Mouse (Mus musculus): ENCODE measurements around the gene Ccl20. TPM values are rescaled to one million over a fixed set of nuclear protein-coding genes. Genes with fewer than 3 reads are reported as not detected.

The Ccl20 gene
- polyA plus RNA-seq (2014; fragmentation: Nextera tagmentation; extraction: Ambion mirVana): not detected in 2 replicates

DNA sequence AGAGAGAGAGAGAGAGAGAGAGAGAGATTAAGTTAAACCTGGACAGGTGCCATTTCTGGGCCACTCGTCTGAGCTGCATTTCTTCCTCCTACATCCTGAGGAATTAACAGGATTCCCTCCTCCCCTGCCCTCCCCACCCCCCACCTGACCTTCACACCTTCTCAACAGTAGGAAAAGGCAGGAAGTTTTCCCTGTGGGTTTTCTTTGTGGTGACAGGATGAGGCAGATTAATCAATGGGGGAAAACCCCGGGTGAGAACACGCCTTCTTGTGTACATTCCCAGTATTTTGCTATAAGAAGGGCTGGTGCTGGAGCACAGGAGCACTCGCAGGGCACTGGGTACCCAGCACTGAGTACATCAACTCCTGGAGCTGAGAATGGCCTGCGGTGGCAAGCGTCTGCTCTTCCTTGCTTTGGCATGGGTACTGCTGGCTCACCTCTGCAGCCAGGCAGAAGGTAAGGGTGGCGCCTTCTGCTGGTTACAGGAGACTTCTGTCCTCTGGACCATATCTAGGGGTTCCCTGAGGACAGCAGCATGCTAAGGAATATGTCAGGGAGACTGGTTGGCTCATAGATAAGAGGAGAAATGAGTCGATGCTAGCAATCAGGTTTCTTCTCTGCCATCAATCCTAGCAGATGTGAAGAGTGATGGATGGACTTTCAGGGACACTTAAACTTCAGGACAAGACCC is at the start of gene Ccl20:
Gene Ccl20 (plus strand): TSS at position 320 of the 691 bp plus-strand sequence.
- no peak for ATAC-seq (ENCODE audit: low FRiP score)
- 54% methylated on average over 8 of the region's 8 CpGs for WGBS

DNA sequence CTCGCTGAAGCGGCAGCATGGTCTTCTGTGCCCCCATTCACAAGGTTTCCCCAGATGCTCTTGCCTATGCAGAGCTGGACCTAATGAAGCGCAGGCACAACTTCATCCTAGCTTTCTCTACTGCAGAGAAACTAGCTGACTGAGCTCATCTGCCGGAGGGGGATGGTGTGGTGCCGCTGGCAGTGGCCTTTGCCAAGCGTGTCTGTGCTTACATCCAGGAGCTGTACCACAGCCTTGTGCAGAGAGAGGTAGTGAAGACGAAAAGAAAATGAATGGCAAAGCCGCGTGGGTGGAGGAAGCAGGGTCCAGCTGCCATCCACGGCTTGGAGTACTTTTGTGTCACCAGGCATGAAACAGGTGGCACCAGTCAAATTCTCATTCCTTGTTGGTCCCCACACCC is 49.4 kb upstream of the Ccl20 start:
- H3K4me2 ChIP-seq: no peak overlapping the region
- no peak overlapping the region for H3K27ac ChIP-seq (ENCODE audit: low read depth, low read length)
- no peak for ATAC-seq (ENCODE audit: low FRiP score)
- H3K27me3 ChIP-seq (ENCODE audit: control insufficient read depth, insufficient read depth, low read length): no peaks in the 10 kb centered on the region
- 92% methylated on average over 10 of the region's 10 CpGs for WGBS
- DNase-seq (ENCODE audit: low spot score, missing footprints): no peak
- no peaks in the 10 kb centered on the region for H3K9me3 ChIP-seq (ENCODE audit: control insufficient read depth, low read length)
- H3K4me1 ChIP-seq (ENCODE audit: control insufficient read depth, insufficient read depth, low read length): no peaks in the 10 kb centered on the region
- no peak overlapping the region for H3K9ac ChIP-seq (ENCODE audit: low read length)
- no peaks in the 10 kb centered on the region for H3K36me3 ChIP-seq (ENCODE audit: control insufficient read depth, insufficient read depth, low read length)
- no peak overlapping the region for H3K4me3 ChIP-seq (ENCODE audit: low read depth, low read length)

More for the DNA sequence above, at the start of gene Ccl20:
- no peak within 1 kb of the TSS for H3K4me3 ChIP-seq (ENCODE audit: low read depth, low read length)
- H3K9ac ChIP-seq (ENCODE audit: low read length): no peak within 1 kb of the TSS
- no peaks in the 10 kb centered on the region for H3K9me3 ChIP-seq (ENCODE audit: control insufficient read depth, low read length)
- H3K27me3 ChIP-seq (ENCODE audit: control insufficient read depth, insufficient read depth, low read length): no peaks in the 10 kb centered on the region
- no peak for DNase-seq (ENCODE audit: low spot score, missing footprints)
- H3K36me3 ChIP-seq (ENCODE audit: control insufficient read depth, insufficient read depth, low read length): no peaks in the 10 kb centered on the region
- no peak within 1 kb of the TSS for H3K4me2 ChIP-seq
- H3K4me1 ChIP-seq (ENCODE audit: control insufficient read depth, insufficient read depth, low read length): no peaks in the 10 kb centered on the region
- H3K27ac ChIP-seq (ENCODE audit: low read depth, low read length): no peak within 1 kb of the TSS

DNA sequence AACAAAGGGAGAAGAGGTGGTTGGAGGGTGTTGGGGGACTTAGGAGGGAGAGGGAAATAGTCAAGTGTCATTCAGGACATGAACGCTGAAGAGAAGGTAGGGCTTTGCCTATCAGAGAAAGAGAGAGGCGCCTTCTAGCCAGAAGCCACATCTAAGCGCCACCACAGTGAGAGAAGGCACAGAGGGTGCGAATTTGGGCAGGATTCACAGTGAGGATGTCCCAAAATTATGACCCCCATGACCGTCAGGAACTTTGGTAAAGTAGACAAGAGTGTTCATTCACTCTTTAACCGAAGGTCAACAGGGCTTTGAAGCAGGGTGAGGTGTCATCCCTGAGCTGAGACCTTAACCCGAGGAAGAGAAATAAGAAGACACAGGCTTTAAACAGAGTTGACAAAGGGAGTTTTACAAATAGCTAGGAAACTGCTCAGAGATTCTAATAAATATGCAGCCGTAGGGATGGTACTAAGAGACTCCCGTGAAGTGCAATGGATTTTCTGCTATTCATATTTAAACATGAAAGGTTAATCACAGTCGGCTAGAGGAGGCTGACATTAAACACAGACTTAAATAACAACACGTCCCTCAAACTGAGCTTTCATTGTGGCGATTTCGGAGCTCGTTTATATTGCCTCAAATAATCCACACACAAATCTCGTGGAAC is 40.9 kb upstream of the Ccl20 start:
- ATAC-seq (ENCODE audit: low FRiP score): peak; percentile 61
- H3K4me2 ChIP-seq: peak overlapping the region; percentile 23; the same call in 1 of the 2 replicates
- H3K4me1 ChIP-seq (ENCODE audit: control insufficient read depth, insufficient read depth, low read length): no peaks in the 10 kb centered on the region
- WGBS: 42% methylated on average over 15 of the region's 15 CpGs
- H3K27ac ChIP-seq (ENCODE audit: low read depth, low read length): no peak overlapping the region
- H3K4me3 ChIP-seq (ENCODE audit: low read depth, low read length): no peak overlapping the region
- H3K27me3 ChIP-seq (ENCODE audit: control insufficient read depth, insufficient read depth, low read length): no peaks in the 10 kb centered on the region
- no peaks in the 10 kb centered on the region for H3K36me3 ChIP-seq (ENCODE audit: control insufficient read depth, insufficient read depth, low read length)
- DNase-seq (ENCODE audit: low spot score, missing footprints): peak; percentile 81
- H3K9ac ChIP-seq (ENCODE audit: low read length): peak overlapping the region; percentile 47
- H3K9me3 ChIP-seq (ENCODE audit: control insufficient read depth, low read length): no peaks in the 10 kb centered on the region

DNA sequence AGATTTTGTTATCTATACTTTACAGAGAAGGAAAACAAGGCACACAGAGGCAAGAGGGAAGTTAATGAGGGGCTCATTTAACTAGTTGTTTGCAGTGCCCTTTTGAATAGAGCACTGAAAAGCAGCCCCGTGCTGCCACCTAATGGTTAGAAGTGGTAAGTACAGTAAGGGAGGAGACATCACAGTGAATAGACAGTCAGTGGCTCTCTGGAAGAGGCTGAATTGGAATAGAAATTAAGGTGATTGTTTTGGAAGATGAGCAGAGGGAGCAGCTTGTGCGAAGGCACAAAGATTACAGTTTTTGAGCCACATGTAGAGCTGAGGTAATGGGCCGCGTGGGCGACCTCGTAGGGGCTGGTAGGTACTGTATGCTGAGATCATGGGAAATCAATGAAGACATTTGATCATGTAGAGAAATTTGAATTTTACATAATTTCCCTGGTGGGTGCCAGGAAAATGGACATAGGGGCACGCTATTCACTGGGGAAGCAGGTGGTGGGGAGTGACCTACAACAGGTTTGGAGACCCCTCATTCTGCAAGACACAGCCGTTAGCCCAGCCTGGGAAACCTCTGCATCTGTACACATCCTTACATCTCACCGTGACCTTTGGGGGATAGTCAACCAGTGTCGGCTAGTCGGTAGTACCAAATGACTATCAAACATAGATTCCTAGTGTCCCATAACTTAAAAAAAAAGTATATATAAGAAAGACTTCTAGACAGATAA is 40.2 kb upstream of the Ccl20 start:
- no peaks in the 10 kb centered on the region for H3K4me1 ChIP-seq (ENCODE audit: control insufficient read depth, insufficient read depth, low read length)
- H3K9me3 ChIP-seq (ENCODE audit: control insufficient read depth, low read length): no peaks in the 10 kb centered on the region
- H3K36me3 ChIP-seq (ENCODE audit: control insufficient read depth, insufficient read depth, low read length): no peaks in the 10 kb centered on the region
- peak overlapping the region; percentile 23; the same call in 1 of the 2 replicates for H3K4me2 ChIP-seq
- H3K27ac ChIP-seq (ENCODE audit: low read depth, low read length): no peak overlapping the region
- DNase-seq (ENCODE audit: low spot score, missing footprints) (peak; percentile 94), ATAC-seq (ENCODE audit: low FRiP score) (peak; percentile 89)
- peak overlapping the region; percentile 47 for H3K9ac ChIP-seq (ENCODE audit: low read length)
- H3K27me3 ChIP-seq (ENCODE audit: control insufficient read depth, insufficient read depth, low read length): no peaks in the 10 kb centered on the region
- 46% methylated on average over 11 of the region's 11 CpGs for WGBS
- no peak overlapping the region for H3K4me3 ChIP-seq (ENCODE audit: low read depth, low read length)

DNA sequence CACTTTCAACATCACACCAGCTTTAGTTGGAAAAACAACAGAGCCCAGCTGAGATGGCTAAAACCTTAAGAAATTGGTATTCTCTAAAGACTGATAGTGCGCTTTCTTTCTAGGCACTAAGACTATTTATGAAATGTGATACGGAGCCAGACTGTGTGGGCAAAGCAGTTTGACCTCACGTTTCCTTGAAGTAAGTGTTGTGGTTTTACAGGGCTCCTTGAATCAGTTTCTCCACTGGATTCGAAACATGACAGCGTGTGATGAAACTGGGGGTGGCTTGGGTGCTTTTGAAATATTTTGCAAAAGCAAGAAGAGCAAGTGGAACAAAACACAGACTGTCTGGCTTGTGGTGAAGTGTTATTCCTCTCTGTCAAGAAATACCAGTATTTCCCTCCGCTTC is 39.5 kb upstream of the Ccl20 start:
- 80% methylated on average over 6 of the region's 6 CpGs for WGBS
- Histone ChIP-seq H3K36me3 (ENCODE audit: control insufficient read depth, insufficient read depth, low read length) (no peaks in the 10 kb centered on the region), H3K4me1 (ENCODE audit: control insufficient read depth, insufficient read depth, low read length) (no peaks in the 10 kb centered on the region), H3K9me3 (ENCODE audit: control insufficient read depth, low read length) (no peaks in the 10 kb centered on the region), H3K4me2 (no peak overlapping the region), H3K4me3 (ENCODE audit: low read depth, low read length) (no peak overlapping the region), H3K9ac (ENCODE audit: low read length) (no peak overlapping the region), H3K27me3 (ENCODE audit: control insufficient read depth, insufficient read depth, low read length) (no peaks in the 10 kb centered on the region), H3K27ac (ENCODE audit: low read depth, low read length) (no peak overlapping the region)
- ATAC-seq (ENCODE audit: low FRiP score) (no peak), DNase-seq (ENCODE audit: low spot score, missing footprints) (peak; percentile 26)

DNA sequence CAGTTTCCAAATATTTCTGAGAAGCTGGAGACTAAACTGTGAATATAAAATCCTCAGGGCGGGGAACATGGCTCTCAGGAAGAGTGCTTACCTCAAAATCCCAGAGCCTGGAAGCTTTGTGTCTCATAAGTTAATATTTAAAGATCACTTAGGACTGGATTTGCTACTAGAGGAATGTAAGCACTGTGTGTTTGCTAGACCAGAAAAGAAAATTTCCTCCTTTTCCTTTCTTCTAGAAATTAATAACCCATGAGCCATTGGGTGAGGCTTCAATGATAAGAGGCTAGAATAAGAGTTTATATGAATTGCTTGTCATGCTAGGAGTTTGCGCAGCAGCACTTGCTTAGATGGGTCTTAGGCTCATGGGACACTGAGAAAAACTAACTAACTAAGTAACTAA is 31.8 kb upstream of the Ccl20 start:
- H3K9me3 ChIP-seq (ENCODE audit: control insufficient read depth, low read length): no peaks in the 10 kb centered on the region
- no peaks in the 10 kb centered on the region for H3K36me3 ChIP-seq (ENCODE audit: control insufficient read depth, insufficient read depth, low read length)
- no peak overlapping the region for H3K4me2 ChIP-seq
- DNase-seq (ENCODE audit: low spot score, missing footprints) (peak; percentile 23), ATAC-seq (ENCODE audit: low FRiP score) (no peak)
- no peak overlapping the region for H3K9ac ChIP-seq (ENCODE audit: low read length)
- WGBS: 82% methylated on average over 2 of the region's 2 CpGs
- no peak overlapping the region for H3K4me3 ChIP-seq (ENCODE audit: low read depth, low read length)
- H3K27me3 ChIP-seq (ENCODE audit: control insufficient read depth, insufficient read depth, low read length): no peaks in the 10 kb centered on the region
- H3K27ac ChIP-seq (ENCODE audit: low read depth, low read length): no peak overlapping the region
- H3K4me1 ChIP-seq (ENCODE audit: control insufficient read depth, insufficient read depth, low read length): no peaks in the 10 kb centered on the region

DNA sequence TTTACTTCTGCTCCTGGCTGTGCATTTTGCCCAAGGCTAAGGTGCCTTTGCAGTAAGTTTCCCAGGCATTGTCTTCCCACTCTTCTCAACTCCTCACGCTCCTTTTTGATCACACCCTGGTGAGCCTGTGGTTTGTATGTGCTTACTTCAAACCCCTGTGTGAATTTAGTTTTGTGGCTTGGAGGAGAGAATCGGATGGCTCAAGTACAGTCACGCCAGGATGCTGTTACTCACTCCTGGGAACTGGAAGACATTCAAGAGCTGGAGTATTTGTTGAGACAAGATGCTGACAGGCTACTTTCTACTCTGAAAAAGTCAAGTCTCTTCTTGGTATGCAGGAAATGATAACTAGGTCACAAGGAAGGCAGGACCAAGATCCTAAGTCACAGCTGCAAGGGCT is 25.3 kb upstream of the Ccl20 start:
- Histone ChIP-seq H3K36me3 (ENCODE audit: control insufficient read depth, insufficient read depth, low read length) (no peaks in the 10 kb centered on the region), H3K27me3 (ENCODE audit: control insufficient read depth, insufficient read depth, low read length) (no peaks in the 10 kb centered on the region), H3K9ac (ENCODE audit: low read length) (no peak overlapping the region), H3K9me3 (ENCODE audit: control insufficient read depth, low read length) (no peaks in the 10 kb centered on the region), H3K4me1 (ENCODE audit: control insufficient read depth, insufficient read depth, low read length) (no peaks in the 10 kb centered on the region), H3K4me3 (ENCODE audit: low read depth, low read length) (no peak overlapping the region), H3K27ac (ENCODE audit: low read depth, low read length) (no peak overlapping the region), H3K4me2 (no peak overlapping the region)
- DNase-seq (ENCODE audit: low spot score, missing footprints) (no peak), ATAC-seq (ENCODE audit: low FRiP score) (no peak)
- WGBS: 88% methylated on average over 3 of the region's 3 CpGs

DNA sequence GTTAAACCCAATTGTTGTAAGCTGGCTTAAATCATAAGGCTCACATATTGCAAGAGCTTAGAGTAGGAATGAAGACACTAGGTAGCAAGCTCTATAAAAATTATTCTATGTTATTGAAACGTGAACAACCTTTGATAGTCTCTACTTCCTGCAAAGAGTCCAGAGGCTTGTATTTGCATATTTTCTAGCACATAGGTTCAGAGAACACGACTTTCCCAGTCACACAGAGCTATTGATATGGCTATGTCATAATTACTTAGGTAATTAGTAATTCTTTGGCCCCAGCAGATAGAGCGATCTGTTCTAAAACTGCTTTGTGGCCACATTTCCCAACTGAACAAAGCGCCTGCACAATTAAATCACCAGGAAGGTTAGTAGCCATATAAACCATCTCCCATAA is 19.6 kb upstream of the Ccl20 start:
- H3K4me1 ChIP-seq (ENCODE audit: control insufficient read depth, insufficient read depth, low read length): no peaks in the 10 kb centered on the region
- WGBS: 78% methylated on average over 4 of the region's 4 CpGs
- no peak overlapping the region for H3K27ac ChIP-seq (ENCODE audit: low read depth, low read length)
- DNase-seq (ENCODE audit: low spot score, missing footprints): no peak
- no peak overlapping the region for H3K4me2 ChIP-seq
- no peaks in the 10 kb centered on the region for H3K27me3 ChIP-seq (ENCODE audit: control insufficient read depth, insufficient read depth, low read length)
- no peak overlapping the region for H3K4me3 ChIP-seq (ENCODE audit: low read depth, low read length)
- no peak overlapping the region for H3K9ac ChIP-seq (ENCODE audit: low read length)
- ATAC-seq (ENCODE audit: low FRiP score): no peak
- no peaks in the 10 kb centered on the region for H3K9me3 ChIP-seq (ENCODE audit: control insufficient read depth, low read length)
- H3K36me3 ChIP-seq (ENCODE audit: control insufficient read depth, insufficient read depth, low read length): no peaks in the 10 kb centered on the region

DNA sequence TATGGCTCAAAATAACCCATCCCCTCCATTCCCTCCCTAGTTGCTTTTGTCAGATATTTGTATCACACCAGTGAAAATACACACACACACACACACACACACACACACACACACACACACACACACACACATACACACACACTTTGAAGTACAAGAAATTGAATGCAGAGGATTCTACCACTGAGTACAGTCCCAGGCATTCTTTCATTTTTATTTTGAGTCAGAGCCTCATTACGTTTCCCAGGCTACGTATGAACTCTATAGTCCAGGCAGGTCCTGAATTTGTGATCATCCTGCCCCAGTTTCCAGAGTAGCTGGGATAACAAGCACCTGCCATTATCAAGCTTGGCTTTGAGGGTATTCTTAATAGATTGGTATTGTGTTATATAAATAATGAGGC is 17.4 kb upstream of the Ccl20 start:
- H3K4me1 ChIP-seq (ENCODE audit: control insufficient read depth, insufficient read depth, low read length): no peaks in the 10 kb centered on the region
- no peaks in the 10 kb centered on the region for H3K36me3 ChIP-seq (ENCODE audit: control insufficient read depth, insufficient read depth, low read length)
- no peaks in the 10 kb centered on the region for H3K27me3 ChIP-seq (ENCODE audit: control insufficient read depth, insufficient read depth, low read length)
- H3K4me3 ChIP-seq (ENCODE audit: low read depth, low read length): no peak overlapping the region
- no peak overlapping the region for H3K9ac ChIP-seq (ENCODE audit: low read length)
- no peak overlapping the region for H3K27ac ChIP-seq (ENCODE audit: low read depth, low read length)
- ATAC-seq (ENCODE audit: low FRiP score) (no peak), DNase-seq (ENCODE audit: low spot score, missing footprints) (no peak)
- H3K9me3 ChIP-seq (ENCODE audit: control insufficient read depth, low read length): no peaks in the 10 kb centered on the region
- H3K4me2 ChIP-seq: no peak overlapping the region
- 91% methylated on average over 2 of the region's 2 CpGs for WGBS
